Mouse (Mus musculus): ENCODE measurements around the gene Olfr1424. TPM values are rescaled to one million over a fixed set of nuclear protein-coding genes. Genes with fewer than 3 reads are reported as not detected.
A peak's percentile ranks its signal among the peaks of the same experiment; 100 is the strongest.

Olfr1424 gene
- polyA plus RNA-seq, 1 experiment from 2014 or later = not detected

DNA sequence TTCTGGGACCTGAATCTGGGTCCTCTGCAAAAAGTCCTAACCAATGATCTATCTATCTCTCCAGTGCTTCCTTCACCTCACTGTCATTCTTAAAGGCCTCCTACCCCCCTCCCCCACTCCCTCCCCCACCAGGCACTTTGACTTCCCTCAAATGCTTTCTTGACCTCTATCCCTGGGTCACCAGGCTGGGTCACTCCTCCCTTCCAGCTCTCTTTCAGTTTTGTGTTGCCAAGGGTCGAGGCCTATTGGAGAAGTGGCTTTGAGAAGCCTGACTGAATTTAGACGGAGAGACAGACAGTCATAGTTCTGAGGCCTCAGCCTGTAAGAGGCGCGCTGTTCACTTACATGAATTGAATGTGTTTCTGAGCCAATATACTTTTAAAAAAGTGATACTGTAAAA, 46.3 kb downstream of the Olfr1424 start:
- ATAC-seq (replicated peaks; ENCODE audit: low FRiP score) = no peak
- Histone ChIP-seq H3K9me3 (replicated peaks) (no peaks in the 10 kb centered on the region), H3K4me2 (no peak overlapping the region), H3K27ac (no peak overlapping the region), H3K4me3 (replicated peaks) (no peak overlapping the region), H3K36me3 (no peaks in the 10 kb centered on the region), H3K27me3 (no peaks in the 10 kb centered on the region), H3K4me1 (0 out of 2 replicates have a peak, but pooled peaks cover 2% of the 10 kb centered on the region), H3K9ac (no peak overlapping the region)
- 65% methylated on average over 4 of the region's 4 CpGs for WGBS

GRCm38 (mm10) chr19:12015708-12016107, 46.8 kb downstream of the Olfr1424 start:
- H3K27me3 ChIP-seq = no peaks in the 10 kb centered on the region
- no peak overlapping the region for H3K4me2 ChIP-seq
- no peak overlapping the region for H3K27ac ChIP-seq
- H3K4me3 ChIP-seq (replicated peaks) = no peak overlapping the region
- no peak overlapping the region for H3K9ac ChIP-seq
- no peak for ATAC-seq (replicated peaks; ENCODE audit: low FRiP score)
- no peaks in the 10 kb centered on the region for H3K9me3 ChIP-seq (replicated peaks)
- no peaks in the 10 kb centered on the region for H3K36me3 ChIP-seq
- 0 out of 2 replicates have a peak, but pooled peaks cover 2% of the 10 kb centered on the region for H3K4me1 ChIP-seq
- 73% methylated on average over 8 of the region's 8 CpGs for WGBS

DNA sequence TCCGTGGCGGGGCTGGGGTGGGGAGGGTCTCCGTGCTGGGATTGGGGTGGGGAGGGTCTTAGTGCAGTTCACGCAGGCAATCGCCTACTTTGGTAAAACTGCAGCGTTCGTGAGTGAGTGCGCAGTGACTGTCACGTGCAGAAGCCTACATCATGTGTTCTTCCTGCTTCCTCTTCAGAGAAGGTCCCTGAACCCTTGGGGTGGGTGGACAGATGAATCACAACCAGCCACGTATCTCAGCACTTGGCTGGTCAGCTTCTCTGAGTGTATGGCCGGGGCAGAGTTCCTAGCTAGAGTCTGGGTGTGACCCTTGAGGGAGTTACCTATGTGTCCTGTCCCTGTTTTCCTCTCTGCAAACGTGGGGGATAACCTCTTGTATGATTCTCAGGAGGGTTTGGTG, 49.3 kb downstream of the Olfr1424 start:
- Histone ChIP-seq H3K9me3 (replicated peaks) (no peaks in the 10 kb centered on the region), H3K27ac (no peak overlapping the region; the same call in 1 of the 2 replicates), H3K4me3 (replicated peaks) (peak overlapping the region; percentile 72), H3K4me2 (peak overlapping the region; percentile 76), H3K27me3 (no peaks in the 10 kb centered on the region), H3K36me3 (no peaks in the 10 kb centered on the region), H3K9ac (peak overlapping the region; percentile 35; the same call in 1 of the 2 replicates), H3K4me1 (peaks cover 2% of the 10 kb centered on the region; the same call in 1 of the 2 replicates)
- under 1% methylated on average over 12 of the region's 12 CpGs for WGBS
- no peak for ATAC-seq (replicated peaks; ENCODE audit: low FRiP score)

DNA sequence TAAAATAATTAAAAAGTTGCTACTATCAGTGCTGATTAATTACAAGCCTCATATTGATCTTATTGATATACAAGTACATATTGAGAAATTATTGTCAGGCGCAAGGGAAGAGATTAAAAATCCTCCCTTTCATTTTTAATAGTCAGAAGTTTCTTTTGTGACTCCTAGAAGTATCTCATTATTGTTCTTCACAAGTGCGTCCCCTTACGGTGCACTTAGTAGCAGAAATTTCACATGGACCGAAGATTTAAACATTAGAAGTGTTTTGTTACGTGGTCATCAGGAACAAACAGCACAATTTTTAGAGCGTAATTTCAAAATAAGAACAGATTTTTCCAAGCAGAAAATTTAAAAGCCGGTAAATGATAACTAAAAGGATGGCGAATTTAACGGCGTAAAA, 49.9 kb downstream of the Olfr1424 start:
- no peaks in the 10 kb centered on the region for H3K36me3 ChIP-seq
- no peaks in the 10 kb centered on the region for H3K9me3 ChIP-seq (replicated peaks)
- H3K4me2 ChIP-seq = peak overlapping the region; percentile 76
- H3K4me3 ChIP-seq (replicated peaks) = peak overlapping the region; percentile 72
- H3K27ac ChIP-seq = peak overlapping the region; percentile 41; the same call in 1 of the 2 replicates
- WGBS = 2% methylated on average over 10 of the region's 10 CpGs
- ATAC-seq (replicated peaks; ENCODE audit: low FRiP score) = no peak
- H3K27me3 ChIP-seq = no peaks in the 10 kb centered on the region
- H3K9ac ChIP-seq = peak overlapping the region; percentile 35; the same call in 1 of the 2 replicates
- peaks cover 8% of the 10 kb centered on the region for H3K4me1 ChIP-seq

GRCm38 (mm10) chr19:12011560-12012556, 50.6 kb downstream of the Olfr1424 start:
- H3K4me2 ChIP-seq = peak overlapping the region; percentile 76
- peak; percentile 85 for ATAC-seq (replicated peaks; ENCODE audit: low FRiP score)
- WGBS = under 1% methylated on average over 49 of the region's 49 CpGs
- peaks cover 16% of the 10 kb centered on the region for H3K4me1 ChIP-seq
- H3K9ac ChIP-seq = peak overlapping the region; percentile 35
- peak overlapping the region; percentile 72 for H3K4me3 ChIP-seq (replicated peaks)
- H3K9me3 ChIP-seq (replicated peaks) = no peaks in the 10 kb centered on the region
- no peaks in the 10 kb centered on the region for H3K36me3 ChIP-seq
- H3K27ac ChIP-seq = peak overlapping the region; percentile 93
- no peaks in the 10 kb centered on the region for H3K27me3 ChIP-seq

DNA sequence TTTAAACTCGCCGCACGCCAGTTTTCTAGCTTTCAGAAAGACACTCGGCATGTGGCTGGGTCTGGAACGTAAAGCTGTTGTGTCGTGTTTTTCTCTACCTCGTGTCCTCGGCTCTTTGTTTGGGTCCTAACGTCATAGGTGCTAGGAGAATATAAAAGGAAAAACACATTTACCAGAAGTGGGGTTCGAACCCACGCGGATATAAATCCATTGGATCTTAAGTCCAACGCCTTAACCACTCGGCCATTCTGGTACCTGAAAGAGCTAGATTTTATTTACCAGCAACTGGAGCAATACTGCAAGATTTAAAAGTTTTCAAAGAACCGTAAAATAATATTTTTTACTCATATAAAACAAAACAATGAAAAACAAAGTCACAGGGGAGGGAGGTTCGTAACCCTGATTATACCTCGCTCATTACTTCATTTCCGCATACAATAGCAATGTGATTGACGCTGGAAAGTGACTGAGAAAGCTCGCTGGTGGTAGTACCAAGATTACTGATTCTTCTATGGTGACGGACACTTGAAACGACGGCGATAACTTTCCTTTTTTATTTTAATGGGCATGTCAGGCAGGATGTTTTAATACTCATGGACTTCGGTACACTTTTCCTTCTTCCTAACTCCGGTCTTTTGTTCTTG, 51.4 kb downstream of the Olfr1424 start:
- under 1% methylated on average over 26 of the region's 26 CpGs for WGBS
- peaks cover 20% of the 10 kb centered on the region for H3K4me1 ChIP-seq
- H3K27ac ChIP-seq = peak overlapping the region; percentile 93
- H3K9ac ChIP-seq = peak overlapping the region; percentile 61
- H3K4me2 ChIP-seq = peak overlapping the region; percentile 76
- no peaks in the 10 kb centered on the region for H3K36me3 ChIP-seq
- no peaks in the 10 kb centered on the region for H3K27me3 ChIP-seq
- H3K4me3 ChIP-seq (replicated peaks) = peak overlapping the region; percentile 72
- peak; percentile 40 for ATAC-seq (replicated peaks; ENCODE audit: low FRiP score)
- no peaks in the 10 kb centered on the region for H3K9me3 ChIP-seq (replicated peaks)

DNA sequence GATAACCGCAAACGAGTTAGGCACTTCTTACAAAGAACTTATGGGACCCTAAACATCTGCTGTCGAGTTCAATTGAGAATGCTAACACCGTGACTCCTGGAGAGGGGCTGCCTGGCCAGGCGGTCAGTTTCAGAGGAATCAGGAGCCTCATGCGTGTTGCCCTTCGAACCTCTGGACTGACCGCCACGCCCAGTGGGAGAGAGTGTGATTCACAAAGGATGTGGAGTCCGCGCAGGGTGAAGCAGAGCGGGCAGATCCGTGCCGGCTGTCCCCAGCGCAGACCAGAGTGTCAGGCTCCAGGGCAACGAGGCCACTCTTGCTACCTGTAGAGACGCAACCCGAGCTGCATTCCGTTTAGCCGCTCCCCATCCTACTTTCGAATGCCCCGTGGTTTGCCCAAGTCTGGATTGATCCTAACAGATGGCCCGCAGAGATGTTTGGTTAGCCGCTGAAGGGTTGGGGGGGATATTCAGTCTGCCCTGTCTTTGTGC, 52.2 kb downstream of the Olfr1424 start:
- peaks cover 20% of the 10 kb centered on the region for H3K4me1 ChIP-seq
- whole genome bisulfite sequencing = 1% methylated on average over 24 of the region's 24 CpGs

DNA sequence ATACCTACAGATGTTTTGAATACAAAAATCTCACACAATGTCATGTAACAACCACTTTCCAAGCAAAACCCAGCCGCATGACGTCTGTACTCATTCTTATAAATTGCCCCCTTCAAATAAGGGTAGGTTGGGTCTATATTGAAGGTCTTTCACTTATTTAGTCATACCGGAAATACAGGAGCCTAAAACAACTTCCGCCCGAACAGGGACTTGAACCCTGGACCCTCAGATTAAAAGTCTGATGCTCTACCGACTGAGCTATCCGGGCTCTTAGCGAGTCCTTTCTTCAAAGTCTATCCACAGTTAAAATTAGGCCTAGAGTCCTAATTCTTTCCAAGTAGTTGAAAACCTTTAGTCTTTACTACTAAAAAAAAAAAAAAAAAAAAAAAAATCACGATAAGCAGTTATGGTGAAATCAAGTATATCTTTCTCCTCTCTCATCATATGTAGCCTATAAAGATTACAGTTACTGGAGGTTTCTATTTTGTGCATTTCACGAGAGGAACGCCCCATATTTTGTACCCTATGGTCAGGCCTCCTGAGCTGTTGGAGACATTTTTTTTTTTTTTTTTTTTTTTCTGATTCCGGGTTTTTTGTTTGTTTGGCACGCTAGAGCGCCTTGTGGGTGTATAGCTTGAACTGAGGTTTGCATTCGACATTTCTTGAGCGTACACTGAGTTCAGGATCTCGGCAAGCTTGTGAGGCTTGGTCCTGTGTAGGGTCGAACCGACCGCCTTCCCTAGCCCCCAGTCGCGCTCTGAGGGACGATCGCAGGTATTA, 52.8 kb downstream of the Olfr1424 start:
- H3K4me3 ChIP-seq (replicated peaks) = peak overlapping the region; percentile 72
- peak overlapping the region; percentile 93 for H3K27ac ChIP-seq
- H3K4me2 ChIP-seq = peak overlapping the region; percentile 76
- no peaks in the 10 kb centered on the region for H3K9me3 ChIP-seq (replicated peaks)
- H3K9ac ChIP-seq = peak overlapping the region; percentile 61
- peaks cover 23% of the 10 kb centered on the region for H3K4me1 ChIP-seq
- H3K36me3 ChIP-seq = no peaks in the 10 kb centered on the region
- H3K27me3 ChIP-seq = no peaks in the 10 kb centered on the region
- ATAC-seq (replicated peaks; ENCODE audit: low FRiP score) = peak; percentile 4
- WGBS = under 1% methylated on average over 24 of the region's 24 CpGs

More for the DNA sequence above, 52.2 kb downstream of the Olfr1424 start:
- Histone ChIP-seq H3K4me2 (peak overlapping the region; percentile 76), H3K27ac (peak overlapping the region; percentile 93), H3K36me3 (no peaks in the 10 kb centered on the region), H3K9me3 (replicated peaks) (no peaks in the 10 kb centered on the region), H3K27me3 (no peaks in the 10 kb centered on the region), H3K9ac (peak overlapping the region; percentile 61), H3K4me3 (replicated peaks) (peak overlapping the region; percentile 72)
- ATAC-seq (replicated peaks; ENCODE audit: low FRiP score) = peak; percentile 44

Other genes starting within 250 kb of the Olfr1424 start
- gene Stx3, start 243.3 kb downstream of the Olfr1424 start, polyA plus RNA-seq (2015; fragmentation: Nextera tagmentation; extraction: Ambion mirVana) = 20.4 TPM in 2 replicates
- not detected in 2 replicates for gene Olfr1417, start 223.5 kb downstream of the Olfr1424 start, polyA plus RNA-seq (2015; fragmentation: Nextera tagmentation; extraction: Ambion mirVana)
- not detected in 2 replicates for gene Olfr1418, start 201.6 kb downstream of the Olfr1424 start, polyA plus RNA-seq (2015; fragmentation: Nextera tagmentation; extraction: Ambion mirVana)
- not detected in 2 replicates for gene Olfr1419, start 187.6 kb downstream of the Olfr1424 start, polyA plus RNA-seq (2015; fragmentation: Nextera tagmentation; extraction: Ambion mirVana)
- gene Olfr1420, start 176.1 kb downstream of the Olfr1424 start, polyA plus RNA-seq (2015; fragmentation: Nextera tagmentation; extraction: Ambion mirVana) = 0.16 TPM in 1 of 2 replicates, not detected in the other
- 19.3 and 20.1 TPM in 2 replicates for gene Patl1, start 150.3 kb downstream of the Olfr1424 start, polyA plus RNA-seq (2015; fragmentation: Nextera tagmentation; extraction: Ambion mirVana)
- 3.9 and 4.2 TPM in 2 replicates for gene Osbp, start 96.7 kb downstream of the Olfr1424 start, polyA plus RNA-seq (2015; fragmentation: Nextera tagmentation; extraction: Ambion mirVana)
- not detected in 2 replicates for gene Olfr1423, start 21.4 kb downstream of the Olfr1424 start, polyA plus RNA-seq (2015; fragmentation: Nextera tagmentation; extraction: Ambion mirVana)
- not detected in 2 replicates for gene Olfr1425, start 15.0 kb upstream of the Olfr1424 start, polyA plus RNA-seq (2015; fragmentation: Nextera tagmentation; extraction: Ambion mirVana)
- gene Olfr1426, start 29.3 kb upstream of the Olfr1424 start, polyA plus RNA-seq (2015; fragmentation: Nextera tagmentation; extraction: Ambion mirVana) = not detected in 2 replicates
- not detected in 2 replicates for gene Olfr1427, start 40.7 kb upstream of the Olfr1424 start, polyA plus RNA-seq (2015; fragmentation: Nextera tagmentation; extraction: Ambion mirVana)
- gene Olfr1428, start 53.2 kb upstream of the Olfr1424 start, polyA plus RNA-seq (2015; fragmentation: Nextera tagmentation; extraction: Ambion mirVana) = not detected in 2 replicates
- gene Olfr76, start 60.5 kb upstream of the Olfr1424 start, polyA plus RNA-seq (2015; fragmentation: Nextera tagmentation; extraction: Ambion mirVana) = not detected in 2 replicates
- gene Olfr1555-ps1, start 107.4 kb upstream of the Olfr1424 start, polyA plus RNA-seq (2015; fragmentation: Nextera tagmentation; extraction: Ambion mirVana) = not detected in 2 replicates
- gene Olfr1431, start 138.0 kb upstream of the Olfr1424 start, polyA plus RNA-seq (2015; fragmentation: Nextera tagmentation; extraction: Ambion mirVana) = not detected in 2 replicates
- gene Olfr1432, start 169.9 kb upstream of the Olfr1424 start, polyA plus RNA-seq (2015; fragmentation: Nextera tagmentation; extraction: Ambion mirVana) = not detected in 2 replicates
- gene Olfr262, start 179.0 kb upstream of the Olfr1424 start, polyA plus RNA-seq (2015; fragmentation: Nextera tagmentation; extraction: Ambion mirVana) = not detected in 2 replicates
- gene Olfr235, start 198.3 kb upstream of the Olfr1424 start, polyA plus RNA-seq (2015; fragmentation: Nextera tagmentation; extraction: Ambion mirVana) = not detected in 2 replicates
- gene Olfr1434, start 217.2 kb upstream of the Olfr1424 start, polyA plus RNA-seq (2015; fragmentation: Nextera tagmentation; extraction: Ambion mirVana) = not detected in 2 replicates
- gene Olfr1436, start 236.4 kb upstream of the Olfr1424 start, polyA plus RNA-seq (2015; fragmentation: Nextera tagmentation; extraction: Ambion mirVana) = not detected in 2 replicates

Measured in kidney, embryonic 15.5 days (tissue).